Mouse (Mus musculus) spleen, adult 18-20 months (tissue): ENCODE data around the gene Serpina1c.
"Not testable (repeated sequence)": the region's sequence is repeated elsewhere in the genome, so short reads cannot be mapped to it uniquely, and the experiment has no call there.

Source experiments
- DNase-seq, 2 experiments: peaks; one replicate each; pipeline ENCODE4 v3.0.0; 2022; ENCODE audit warnings: mixed read lengths in 2 of 2

The Serpina1c gene

GRCm38 (mm10) chr12:103904837-103905340, at the start of gene Serpina1c:
Serpina1c (minus strand) TSS chr12:103904887.
- not testable (repeated sequence) for DNase-seq

- not testable (repeated sequence) for DNase-seq
Observed at GRCm38 (mm10) chr12:103952972-103953371, 48.3 kb upstream of the Serpina1c start.

GRCm38 (mm10) chr12:103946243-103946642, 41.6 kb upstream of the Serpina1c start:
- no peak for DNase-seq

- not testable (repeated sequence) for DNase-seq
Observed at GRCm38 (mm10) chr12:103909181-103909580, 4.5 kb upstream of the Serpina1c start.

- not testable (repeated sequence) for DNase-seq
Observed at GRCm38 (mm10) chr12:103907746-103908145, 3.1 kb upstream of the Serpina1c start.

- DNase-seq = not testable (repeated sequence)
Observed at GRCm38 (mm10) chr12:103901929-103902328, 2.8 kb downstream of the Serpina1c start.

GRCm38 (mm10) chr12:103866873-103867272, 37.8 kb downstream of the Serpina1c start:
- DNase-seq = not testable (repeated sequence)

GRCm38 (mm10) chr12:103863101-103863974, 41.3 kb downstream of the Serpina1c start, which contains the start of gene Serpina1a:
Serpina1a (minus strand) TSS chr12:103863562.
- not testable (repeated sequence) for DNase-seq

GRCm38 (mm10) chr12:103860976-103861375, 43.7 kb downstream of the Serpina1c start:
- DNase-seq = no peak

- not testable (repeated sequence) for DNase-seq
Observed at GRCm38 (mm10) chr12:103860571-103860970, 44.1 kb downstream of the Serpina1c start.

- not testable (repeated sequence) for DNase-seq
Observed at GRCm38 (mm10) chr12:103859584-103859983, 45.1 kb downstream of the Serpina1c start.

- DNase-seq = not testable (repeated sequence)
Observed at GRCm38 (mm10) chr12:103853032-103853431, 51.7 kb downstream of the Serpina1c start.
